Mouse (Mus musculus) spleen, postnatal 36 days (tissue): ENCODE measurements around the gene Mrpl14.
A peak's percentile ranks its signal among the peaks of the same experiment; 100 is the strongest.

ENCODE experiments used
- DNase-seq, 2 experiments: peaks; one replicate each; pipeline ENCODE4 v3.0.0; 2022; ENCODE audit warnings: low spot score in 2 of 2, mixed read lengths in 1 of 2

The Mrpl14 gene

GRCm38 (mm10) chr17:45686716-45687115 is 594 bp downstream of the Mrpl14 start, which contains the start of gene Tmem63b:
TSS of gene Tmem63b (minus strand) at chr17:45686905.
- DNase-seq, result no peak

- no peak for DNase-seq
Measured at GRCm38 (mm10) chr17:45689120-45689519, 3.0 kb downstream of the Mrpl14 start.

GRCm38 (mm10) chr17:45690044-45690443 is 3.9 kb downstream of the Mrpl14 start:
- no peak for DNase-seq

- DNase-seq, result no peak
Measured at GRCm38 (mm10) chr17:45692159-45692558, 6.0 kb downstream of the Mrpl14 start.

GRCm38 (mm10) chr17:45693812-45694565 is 7.9 kb downstream of the Mrpl14 start:
- DNase-seq, result no peak

GRCm38 (mm10) chr17:45695227-45696120 is 9.4 kb downstream of the Mrpl14 start:
- no peak for DNase-seq

- DNase-seq, result no peak
Measured at GRCm38 (mm10) chr17:45696981-45697380, 10.9 kb downstream of the Mrpl14 start.

GRCm38 (mm10) chr17:45698368-45698767 is 12.2 kb downstream of the Mrpl14 start:
- no peak for DNase-seq

GRCm38 (mm10) chr17:45699039-45699740 is 13.1 kb downstream of the Mrpl14 start:
- no peak for DNase-seq

- no peak for DNase-seq
Measured at GRCm38 (mm10) chr17:45700496-45701235, 14.5 kb downstream of the Mrpl14 start.

- DNase-seq, result no peak
Measured at GRCm38 (mm10) chr17:45701236-45701591, 15.1 kb downstream of the Mrpl14 start.

GRCm38 (mm10) chr17:45702254-45702653 is 16.1 kb downstream of the Mrpl14 start:
- no peak for DNase-seq

GRCm38 (mm10) chr17:45703187-45703586 is 17.1 kb downstream of the Mrpl14 start:
- DNase-seq, result no peak

GRCm38 (mm10) chr17:45706796-45707195 is 20.7 kb downstream of the Mrpl14 start:
- DNase-seq, result no peak

- DNase-seq, result no peak
Measured at GRCm38 (mm10) chr17:45707376-45707775, 21.3 kb downstream of the Mrpl14 start.

GRCm38 (mm10) chr17:45708179-45708578 is 22.1 kb downstream of the Mrpl14 start:
- no peak for DNase-seq

GRCm38 (mm10) chr17:45709829-45710228 is 23.7 kb downstream of the Mrpl14 start:
- DNase-seq, result no peak

GRCm38 (mm10) chr17:45710407-45710806 is 24.3 kb downstream of the Mrpl14 start:
- no peak for DNase-seq

GRCm38 (mm10) chr17:45711525-45711924 is 25.4 kb downstream of the Mrpl14 start:
- DNase-seq, result no peak

GRCm38 (mm10) chr17:45718323-45718722 is 32.2 kb downstream of the Mrpl14 start:
- DNase-seq, result peak; percentile 43 to 58
